Mouse (Mus musculus): Measurements from ENCODE around the gene Sdha. TPM values are rescaled to one million over a fixed set of nuclear protein-coding genes. Genes with fewer than 3 reads are reported as not detected.

The Sdha gene
- polyA plus RNA-seq, 1 experiment, result 163 TPM

DNA sequence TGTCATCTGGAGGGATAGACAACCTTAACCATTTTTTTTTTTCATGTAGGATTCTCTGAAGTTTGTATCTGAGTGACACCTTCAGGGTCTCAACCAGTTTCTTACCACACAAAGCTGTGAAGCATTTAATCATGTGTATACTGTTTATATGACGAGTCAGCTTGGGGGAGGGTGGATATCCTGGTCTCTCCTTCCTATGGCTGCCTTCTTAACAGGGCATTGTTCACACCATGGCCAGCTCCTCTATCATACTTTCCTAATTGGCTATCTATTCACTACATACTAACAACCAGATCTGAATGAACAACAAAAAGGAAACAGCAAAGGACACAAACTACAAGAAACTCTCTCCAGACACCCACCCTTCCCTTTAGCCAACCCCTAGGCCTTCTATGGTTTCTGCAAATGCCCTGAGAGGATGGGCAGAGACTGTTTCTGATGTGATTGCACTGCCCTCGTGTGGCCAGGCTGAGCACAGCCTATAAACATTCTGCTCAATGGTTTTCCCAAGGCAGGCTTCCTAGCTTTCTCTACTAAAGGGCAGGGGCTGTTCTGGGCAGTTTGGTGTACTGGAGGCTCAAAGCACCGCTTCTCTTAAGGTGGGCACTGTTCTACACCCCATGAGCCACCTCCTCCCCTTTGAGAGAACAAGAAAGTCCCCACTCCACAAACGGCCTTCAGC lies 49.0 kb downstream of the Sdha start:
- Histone ChIP-seq H3ac (ENCODE audit: control insufficient read depth, insufficient read length) (no peak overlapping the region), H3K4me2 (ENCODE audit: low read depth) (no peak overlapping the region), H3K27me3 (ENCODE audit: control insufficient read depth, insufficient read depth, insufficient read length) (no peaks in the 10 kb centered on the region), H3K36me3 (ENCODE audit: control insufficient read depth, insufficient read depth) (peaks cover 18% of the 10 kb centered on the region), H3K79me2 (ENCODE audit: control insufficient read depth, insufficient read depth) (no peaks in the 10 kb centered on the region), H3K4me3 (no peak overlapping the region)
- no peak for TF ChIP-seq USF1 (IDR thresholded peaks at IDR 0.05; ENCODE audit: low read depth)
- no peak for TF ChIP-seq CEBPB (IDR thresholded peaks at IDR 0.05; ENCODE audit: insufficient read depth, poor library complexity, severe bottlenecking)
- no peak for TF ChIP-seq POLR2A (IDR thresholded peaks at IDR 0.05; ENCODE audit: insufficient read length, low read depth)
- no peak for TF ChIP-seq TCF12 (IDR thresholded peaks at IDR 0.05; ENCODE audit: insufficient read depth, poor library complexity, severe bottlenecking)
- no peak for TF ChIP-seq MYOD1 (IDR thresholded peaks at IDR 0.05; ENCODE audit: control insufficient read depth in 1 of 3, insufficient read length in 2 of 3, low read depth in 2 of 3)
- TF ChIP-seq MYOG (IDR thresholded peaks at IDR 0.05; ENCODE audit: control insufficient read depth in 1 of 3, insufficient read depth in 1 of 3, insufficient read length in 2 of 3, low read depth in 2 of 3), result no peak
- no peak for TF ChIP-seq REST (IDR thresholded peaks at IDR 0.05; ENCODE audit: insufficient read depth, insufficient read length)
- no peak for TF ChIP-seq TCF3 (IDR thresholded peaks at IDR 0.05; ENCODE audit: insufficient read length, low read depth)
- no peak for TF ChIP-seq SRF (IDR thresholded peaks at IDR 0.05; ENCODE audit: control insufficient read depth, insufficient read length, low read depth)
- no peak for TF ChIP-seq MAX (IDR thresholded peaks at IDR 0.05; ENCODE audit: low read depth)
- no peak for TF ChIP-seq POLR2AphosphoS2 (IDR thresholded peaks at IDR 0.05; ENCODE audit: insufficient read length, low read depth)
- no peak for TF ChIP-seq E2F4 (IDR thresholded peaks at IDR 0.05; ENCODE audit: insufficient read depth)

DNA sequence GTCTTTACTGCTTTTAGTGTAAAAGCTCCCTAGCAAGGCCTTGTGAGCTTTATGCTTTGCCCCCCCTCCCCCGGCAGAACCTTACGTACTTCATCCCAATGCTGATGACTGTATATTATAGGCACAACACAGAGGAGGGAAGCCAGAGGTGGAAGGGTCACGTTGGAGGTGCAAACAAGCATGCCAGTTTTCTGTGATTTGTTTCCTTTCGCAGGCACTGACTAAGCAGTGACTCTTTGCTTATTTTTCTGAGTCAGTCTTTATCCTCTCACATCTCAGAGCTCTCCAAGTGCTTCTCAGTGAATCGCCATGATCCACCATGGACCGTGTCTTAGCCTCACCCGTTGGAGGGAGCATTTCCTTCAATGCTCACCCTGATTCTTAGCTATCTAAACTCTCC lies 53.7 kb downstream of the Sdha start:
- no peaks in the 10 kb centered on the region for H3K79me2 ChIP-seq (ENCODE audit: control insufficient read depth, insufficient read depth)
- no peaks in the 10 kb centered on the region for H3K27me3 ChIP-seq (ENCODE audit: control insufficient read depth, insufficient read depth, insufficient read length)
- TF ChIP-seq MAX (IDR thresholded peaks at IDR 0.05; ENCODE audit: low read depth), result no peak
- no peak for TF ChIP-seq POLR2AphosphoS2 (IDR thresholded peaks at IDR 0.05; ENCODE audit: insufficient read length, low read depth)
- no peak for TF ChIP-seq CEBPB (IDR thresholded peaks at IDR 0.05; ENCODE audit: insufficient read depth, poor library complexity, severe bottlenecking)
- no peak for TF ChIP-seq POLR2A (IDR thresholded peaks at IDR 0.05; ENCODE audit: insufficient read length, low read depth)
- no peak for TF ChIP-seq REST (IDR thresholded peaks at IDR 0.05; ENCODE audit: insufficient read depth, insufficient read length)
- no peak for TF ChIP-seq MYOG (IDR thresholded peaks at IDR 0.05; ENCODE audit: control insufficient read depth in 1 of 3, insufficient read depth in 1 of 3, insufficient read length in 2 of 3, low read depth in 2 of 3)
- no peak for TF ChIP-seq MYOD1 (IDR thresholded peaks at IDR 0.05; ENCODE audit: control insufficient read depth in 1 of 3, insufficient read length in 2 of 3, low read depth in 2 of 3)
- no peak for TF ChIP-seq TCF3 (IDR thresholded peaks at IDR 0.05; ENCODE audit: insufficient read length, low read depth)
- TF ChIP-seq SRF (IDR thresholded peaks at IDR 0.05; ENCODE audit: control insufficient read depth, insufficient read length, low read depth), result no peak
- no peak for TF ChIP-seq E2F4 (IDR thresholded peaks at IDR 0.05; ENCODE audit: insufficient read depth)
- TF ChIP-seq USF1 (IDR thresholded peaks at IDR 0.05; ENCODE audit: low read depth), result no peak
- TF ChIP-seq TCF12 (IDR thresholded peaks at IDR 0.05; ENCODE audit: insufficient read depth, poor library complexity, severe bottlenecking), result no peak
- no peak overlapping the region for H3K4me3 ChIP-seq
- no peak overlapping the region for H3K4me2 ChIP-seq (ENCODE audit: low read depth)
- H3K36me3 ChIP-seq (ENCODE audit: control insufficient read depth, insufficient read depth), result no peaks in the 10 kb centered on the region
- no peak overlapping the region for H3ac ChIP-seq (ENCODE audit: control insufficient read depth, insufficient read length)

DNA sequence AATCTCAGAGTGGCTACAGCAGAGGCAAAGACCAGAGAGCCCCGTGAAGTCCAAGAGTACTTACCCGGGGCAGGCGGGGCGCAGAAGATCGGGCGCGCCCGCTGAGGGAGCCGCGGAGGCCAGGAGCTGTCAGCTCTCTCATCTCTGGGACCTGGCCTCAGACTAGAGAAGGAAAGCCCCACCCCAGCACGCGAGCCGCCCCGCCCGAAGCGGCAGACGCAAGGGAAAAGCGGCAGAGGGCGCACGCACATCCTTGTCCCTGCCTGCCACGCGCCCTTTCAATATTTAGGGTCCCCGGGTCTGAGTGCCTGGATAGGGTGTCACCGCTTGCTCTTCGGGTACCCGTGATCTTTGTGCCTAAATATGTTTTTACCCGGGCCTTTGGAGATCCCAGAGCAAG lies 57.9 kb downstream of the Sdha start, which contains the start of gene Ahrr:
TSS of gene Ahrr (minus strand) at position 165 of the 400 bp plus-strand sequence.
- Histone ChIP-seq H3K79me2 (ENCODE audit: control insufficient read depth, insufficient read depth) (no peaks in the 10 kb centered on the region), H3K36me3 (ENCODE audit: control insufficient read depth, insufficient read depth) (no peaks in the 10 kb centered on the region), H3K4me2 (ENCODE audit: low read depth) (peak within 1 kb of the TSS; percentile 74), H3ac (ENCODE audit: control insufficient read depth, insufficient read length) (no peak within 1 kb of the TSS), H3K27me3 (ENCODE audit: control insufficient read depth, insufficient read depth, insufficient read length) (no peaks in the 10 kb centered on the region), H3K4me3 (no peak within 1 kb of the TSS)
- TF ChIP-seq MAX (IDR thresholded peaks at IDR 0.05; ENCODE audit: low read depth) (no peak), POLR2A (IDR thresholded peaks at IDR 0.05; ENCODE audit: insufficient read length, low read depth) (no peak), TCF12 (IDR thresholded peaks at IDR 0.05; ENCODE audit: insufficient read depth, poor library complexity, severe bottlenecking) (no peak), MYOG (IDR thresholded peaks at IDR 0.05; ENCODE audit: control insufficient read depth in 1 of 3, insufficient read depth in 1 of 3, insufficient read length in 2 of 3, low read depth in 2 of 3) (no peak), TCF3 (IDR thresholded peaks at IDR 0.05; ENCODE audit: insufficient read length, low read depth) (no peak), POLR2AphosphoS2 (IDR thresholded peaks at IDR 0.05; ENCODE audit: insufficient read length, low read depth) (no peak), MYOD1 (IDR thresholded peaks at IDR 0.05; ENCODE audit: control insufficient read depth in 1 of 3, insufficient read length in 2 of 3, low read depth in 2 of 3) (no peak), USF1 (IDR thresholded peaks at IDR 0.05; ENCODE audit: low read depth) (no peak), E2F4 (IDR thresholded peaks at IDR 0.05; ENCODE audit: insufficient read depth) (no peak), CEBPB (IDR thresholded peaks at IDR 0.05; ENCODE audit: insufficient read depth, poor library complexity, severe bottlenecking) (no peak)

DNA sequence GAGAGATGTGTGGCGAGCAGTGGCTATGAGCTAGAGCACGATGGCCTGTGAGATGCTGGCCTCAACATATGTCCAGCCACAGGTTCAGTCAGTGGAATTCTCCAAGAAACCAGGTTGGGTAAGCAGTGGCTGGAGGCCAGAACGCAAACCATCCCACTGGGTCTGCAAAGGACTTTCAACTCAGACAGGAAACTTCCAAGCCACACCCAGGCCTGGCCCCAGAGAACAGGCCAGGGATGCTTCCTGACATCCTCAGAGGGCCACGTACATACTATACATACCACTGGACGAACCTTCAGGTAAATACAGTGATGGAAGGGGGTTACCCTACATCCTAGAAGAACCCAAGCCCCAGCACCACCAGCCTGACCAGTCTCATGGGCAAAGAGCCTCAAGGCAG lies 60.4 kb downstream of the Sdha start:
- H3K79me2 ChIP-seq (ENCODE audit: control insufficient read depth, insufficient read depth), result no peaks in the 10 kb centered on the region
- no peak overlapping the region for H3K4me2 ChIP-seq (ENCODE audit: low read depth)
- no peak overlapping the region for H3ac ChIP-seq (ENCODE audit: control insufficient read depth, insufficient read length)
- H3K36me3 ChIP-seq (ENCODE audit: control insufficient read depth, insufficient read depth), result no peaks in the 10 kb centered on the region
- no peak overlapping the region for H3K4me3 ChIP-seq
- H3K27me3 ChIP-seq (ENCODE audit: control insufficient read depth, insufficient read depth, insufficient read length), result no peaks in the 10 kb centered on the region
- TF ChIP-seq POLR2AphosphoS2 (IDR thresholded peaks at IDR 0.05; ENCODE audit: insufficient read length, low read depth) (no peak), E2F4 (IDR thresholded peaks at IDR 0.05; ENCODE audit: insufficient read depth) (no peak), TCF12 (IDR thresholded peaks at IDR 0.05; ENCODE audit: insufficient read depth, poor library complexity, severe bottlenecking) (no peak), MAX (IDR thresholded peaks at IDR 0.05; ENCODE audit: low read depth) (no peak), SRF (IDR thresholded peaks at IDR 0.05; ENCODE audit: control insufficient read depth, insufficient read length, low read depth) (no peak), TCF3 (IDR thresholded peaks at IDR 0.05; ENCODE audit: insufficient read length, low read depth) (no peak), MYOD1 (IDR thresholded peaks at IDR 0.05; ENCODE audit: control insufficient read depth in 1 of 3, insufficient read length in 2 of 3, low read depth in 2 of 3) (no peak), REST (IDR thresholded peaks at IDR 0.05; ENCODE audit: insufficient read depth, insufficient read length) (no peak), MYOG (IDR thresholded peaks at IDR 0.05; ENCODE audit: control insufficient read depth in 1 of 3, insufficient read depth in 1 of 3, insufficient read length in 2 of 3, low read depth in 2 of 3) (no peak), POLR2A (IDR thresholded peaks at IDR 0.05; ENCODE audit: insufficient read length, low read depth) (no peak), USF1 (IDR thresholded peaks at IDR 0.05; ENCODE audit: low read depth) (no peak), CEBPB (IDR thresholded peaks at IDR 0.05; ENCODE audit: insufficient read depth, poor library complexity, severe bottlenecking) (no peak)
